Mouse (Mus musculus) kidney, postnatal 10 days (tissue): ENCODE measurements around the gene Cmtr1.
A peak's percentile ranks its signal among the peaks of the same experiment; 100 is the strongest.

Source experiments
- DNase-seq: peaks from one replicate; pipeline ENCODE4 v3.0.0; 2021; ENCODE audit warnings: mixed read lengths

The Cmtr1 gene

GRCm38 (mm10) chr17:29737849-29738804, 77.7 kb downstream of the Cmtr1 start:
- peak; percentile 91 for DNase-seq

GRCm38 (mm10) chr17:29747466-29747865, 87.1 kb downstream of the Cmtr1 start:
- DNase-seq = peak; percentile 53

- DNase-seq = no peak
Observed at GRCm38 (mm10) chr17:29754510-29754909, 94.1 kb downstream of the Cmtr1 start.
